Mouse (Mus musculus): Measurements from ENCODE around the gene Otulin.

- TF ChIP-seq CTCF (conservative IDR thresholded peaks at IDR 0.05; ENCODE audit: low read length) (no peak), NANOG (IDR thresholded peaks at IDR 0.05; ENCODE audit: borderline replicate concordance, low read length) (no peak), POU5F1 (IDR thresholded peaks at IDR 0.05; ENCODE audit: borderline replicate concordance, low read length) (no peak)
Observed at GRCm38 (mm10) chr15:27498078-27498477, 132.4 kb downstream of the Otulin start.

Data from E14TG2a.4 (cell line).